Mouse (Mus musculus) heart, embryonic 10.5 days (tissue): Measurements from ENCODE around the gene Tomt. TPM values are rescaled to one million over a fixed set of nuclear protein-coding genes. Genes with fewer than 3 reads are reported as not detected.

Source experiments
- DNase-seq: peaks from one replicate; pipeline ENCODE4 v3.0.0-alpha.2; 2017; ENCODE audit warnings: low spot score
- H3K27ac ChIP-seq: fragments of 300-500 bp; sonication (generic); 2 replicates; pipeline ENCODE4 v1.5.1; 2016; ENCODE audit warnings: mild to moderate bottlenecking
- H3K27me3 ChIP-seq: fragments of 300-500 bp; sonication (generic); 2 replicates; pipeline ENCODE4 v1.6.1; 2016; ENCODE audit warnings: mild to moderate bottlenecking; ENCODE audit not compliant: poor library complexity, insufficient read depth, severe bottlenecking
- H3K36me3 ChIP-seq: fragments of 300-500 bp; sonication (generic); 2 replicates; pipeline ENCODE4 v1.6.1; 2016; ENCODE audit warnings: mild to moderate bottlenecking, moderate library complexity
- H3K4me1 ChIP-seq: fragments of 300-500 bp; sonication (generic); 2 replicates; pipeline ENCODE4 v1.6.1; 2016; ENCODE audit warnings: mild to moderate bottlenecking
- H3K4me3 ChIP-seq: fragments of 300-500 bp; sonication (generic); 2 replicates; pipeline ENCODE4 v1.5.1; 2016; ENCODE audit warnings: mild to moderate bottlenecking, moderate library complexity
- H3K9me3 ChIP-seq: fragments of 300-500 bp; sonication (generic); 2 replicates; pipeline ENCODE4 v1.6.1; 2016; ENCODE audit warnings: mild to moderate bottlenecking, moderate library complexity
- WGBS: fragments of 180-500 bp; shearing (Covaris S2); methylation state at CpG from one replicate; pipeline ENCODE4 v1.1.7; 2016; 5-methylcytosine and 5-hydroxymethylcytosine counted together
- polyA plus RNA-seq: library from polyadenylated mRNA; unstranded; fragments of >200 nt; fragmentation: Nextera tagmentation; extraction: Ambion mirVana; gene quantifications from 2 replicates; pipeline ENCODE4 v1.2.1, GENCODE M21; 2016

Gene Tomt
- polyA plus RNA-seq, 1 experiment from 2014 or later = 0.41 TPM

DNA sequence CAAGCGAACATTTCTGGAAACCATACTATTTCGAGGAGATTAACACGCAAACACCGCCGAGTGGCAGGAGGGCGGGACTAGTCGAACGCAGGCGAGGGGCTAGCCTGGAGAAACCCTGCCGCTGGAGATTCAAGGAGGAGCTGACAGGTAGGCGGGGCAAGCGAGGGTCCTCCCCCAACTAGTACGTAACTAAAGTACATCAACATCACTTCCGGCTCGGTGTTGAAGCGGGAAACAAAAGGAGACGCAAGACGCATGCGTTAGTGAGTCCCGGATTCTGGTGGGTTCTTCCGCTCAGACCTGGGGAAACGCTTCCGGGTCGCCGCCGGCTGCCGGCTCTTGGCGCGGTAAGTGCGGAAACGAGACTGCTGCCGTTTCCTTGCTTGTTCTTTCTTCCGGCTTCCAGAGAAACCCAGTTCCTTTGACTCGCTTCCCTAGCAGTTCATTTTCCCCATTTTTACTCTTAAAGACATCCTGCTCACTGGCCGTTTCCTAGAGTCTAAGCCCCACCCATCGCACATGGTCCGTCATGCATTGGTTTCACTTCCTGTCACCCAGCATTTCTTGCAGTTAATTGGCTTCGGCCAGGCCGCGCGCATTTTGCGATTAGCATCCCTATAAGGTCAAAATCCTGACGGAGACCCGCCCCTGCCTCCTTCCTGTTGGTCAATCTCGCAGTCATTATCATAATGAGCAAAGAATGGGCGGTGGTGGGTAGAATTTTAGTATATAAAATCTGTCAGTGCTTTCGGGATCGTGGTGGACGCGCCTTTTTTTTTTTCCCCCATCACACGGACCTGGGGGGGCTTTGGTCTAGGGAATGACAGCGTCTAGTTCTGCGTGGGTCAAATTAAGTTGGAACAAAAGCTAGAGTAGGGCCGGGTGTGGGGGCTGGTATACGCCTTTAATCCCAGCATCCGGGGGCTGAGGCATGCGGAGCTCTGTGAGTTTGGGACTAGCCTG lies 9.8 kb downstream of the Tomt start:
- Histone ChIP-seq H3K27ac (peak overlapping the region; percentile 90), H3K27me3 (no peaks in the 10 kb centered on the region), H3K4me3 (peak overlapping the region; percentile 66), H3K9me3 (no peaks in the 10 kb centered on the region), H3K4me1 (0 out of 2 replicates have a peak, but pooled peaks cover 4% of the 10 kb centered on the region), H3K36me3 (peaks cover 20% of the 10 kb centered on the region)
- DNase-seq = peak; percentile 99
- WGBS = under 1% methylated on average over 57 of the region's 57 CpGs

DNA sequence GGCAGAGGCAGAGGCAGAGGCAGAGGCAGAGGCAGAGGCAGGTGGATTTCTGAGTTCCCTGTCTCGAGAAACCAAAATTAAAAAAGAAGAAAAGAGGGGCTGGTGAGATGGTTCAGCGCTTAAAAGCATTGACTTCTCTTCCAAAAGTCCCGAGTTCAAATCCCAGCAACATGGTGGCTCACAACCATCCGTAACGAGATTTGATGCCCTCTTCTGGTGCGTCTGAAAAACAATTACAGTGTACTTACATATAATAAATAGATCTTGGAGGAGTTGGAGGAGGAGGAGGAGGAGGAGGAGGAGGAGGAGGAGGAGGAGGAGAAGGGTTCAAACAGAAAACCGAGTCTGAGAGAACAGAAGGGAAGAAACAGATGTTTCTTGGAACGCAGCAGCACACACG lies 10.5 kb downstream of the Tomt start:
- DNase-seq = no peak
- H3K9me3 ChIP-seq = no peaks in the 10 kb centered on the region
- peaks cover 13% of the 10 kb centered on the region for H3K36me3 ChIP-seq
- H3K4me3 ChIP-seq = peak overlapping the region; percentile 66
- 0 out of 2 replicates have a peak, but pooled peaks cover 4% of the 10 kb centered on the region for H3K4me1 ChIP-seq
- WGBS = 38% methylated on average over 9 of the region's 9 CpGs
- H3K27ac ChIP-seq = peak overlapping the region; percentile 90
- no peaks in the 10 kb centered on the region for H3K27me3 ChIP-seq

DNA sequence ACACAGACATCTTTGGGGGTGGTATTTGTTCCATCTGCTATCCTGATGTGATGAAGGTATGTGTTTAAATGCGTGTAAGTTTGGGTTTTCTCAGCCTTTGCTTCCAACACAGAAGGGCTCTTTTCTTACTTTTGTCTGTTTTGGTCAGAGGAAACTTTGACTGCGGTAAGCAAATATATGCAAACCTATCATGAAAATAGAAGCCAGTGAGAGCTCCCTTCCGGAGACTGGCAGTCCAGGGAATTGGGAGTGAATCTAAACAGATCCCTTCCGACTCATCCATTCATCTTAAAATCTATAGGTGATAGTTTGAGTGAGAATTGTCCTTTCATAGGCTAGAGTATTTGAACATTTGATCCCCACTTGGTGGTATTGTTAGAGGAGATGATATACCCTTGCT lies 17.7 kb downstream of the Tomt start:
- 0 out of 2 replicates have a peak, but pooled peaks cover 5% of the 10 kb centered on the region for H3K4me1 ChIP-seq
- H3K27ac ChIP-seq = no peak overlapping the region
- H3K4me3 ChIP-seq = no peak overlapping the region
- no peaks in the 10 kb centered on the region for H3K27me3 ChIP-seq
- no peaks in the 10 kb centered on the region for H3K9me3 ChIP-seq
- DNase-seq = no peak
- 77% methylated on average over 4 of the region's 4 CpGs for WGBS
- H3K36me3 ChIP-seq = no peaks in the 10 kb centered on the region

DNA sequence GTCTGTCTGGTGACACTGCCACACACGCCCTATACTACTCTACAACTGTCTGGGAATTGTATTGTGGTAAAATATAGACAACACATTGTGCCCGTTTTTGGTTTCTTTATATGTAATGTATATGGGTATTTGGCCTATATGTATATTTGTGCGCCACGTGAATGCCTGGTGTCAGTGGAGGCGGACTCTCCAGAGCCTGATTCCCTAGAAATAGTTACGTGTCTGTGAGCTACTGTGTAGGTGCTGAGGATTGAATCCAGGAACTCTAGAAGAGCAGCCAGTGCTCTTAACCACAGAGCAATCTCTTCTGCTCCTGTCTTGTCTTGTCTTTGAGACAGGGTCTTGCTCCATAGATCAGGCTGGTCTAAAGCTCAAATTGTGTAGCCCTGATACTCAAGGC lies 19.9 kb downstream of the Tomt start:
- H3K36me3 ChIP-seq = no peaks in the 10 kb centered on the region
- H3K27ac ChIP-seq = no peak overlapping the region
- 76% methylated on average over 6 of the region's 6 CpGs for WGBS
- H3K27me3 ChIP-seq = no peaks in the 10 kb centered on the region
- 0 out of 2 replicates have a peak, but pooled peaks cover 5% of the 10 kb centered on the region for H3K4me1 ChIP-seq
- H3K9me3 ChIP-seq = no peaks in the 10 kb centered on the region
- H3K4me3 ChIP-seq = no peak overlapping the region
- DNase-seq = no peak

DNA sequence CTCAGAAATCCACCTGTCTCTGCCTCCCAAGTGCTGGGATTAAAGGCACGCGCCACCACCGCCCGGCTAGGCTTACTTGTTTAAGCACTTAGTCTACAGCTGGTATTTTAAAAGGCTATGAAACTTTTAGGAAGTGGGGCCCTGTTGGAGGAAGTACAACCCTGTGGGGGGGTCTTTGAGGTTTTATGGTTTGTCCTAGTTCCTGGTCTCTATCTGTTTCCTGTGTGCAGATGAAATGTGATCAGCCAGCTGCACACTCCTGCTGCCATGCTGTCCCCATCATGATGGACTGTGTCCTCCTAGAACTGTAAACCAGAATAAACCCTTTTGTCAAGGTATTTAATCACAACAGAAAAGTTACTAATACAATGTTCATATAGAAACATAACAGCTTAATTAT lies 22.0 kb downstream of the Tomt start:
- Histone ChIP-seq H3K4me3 (no peak overlapping the region), H3K9me3 (no peaks in the 10 kb centered on the region), H3K27me3 (no peaks in the 10 kb centered on the region), H3K36me3 (no peaks in the 10 kb centered on the region), H3K27ac (no peak overlapping the region), H3K4me1 (0 out of 2 replicates have a peak, but pooled peaks cover 5% of the 10 kb centered on the region)
- DNase-seq = no peak
- 90% methylated on average over 4 of the region's 4 CpGs for WGBS

DNA sequence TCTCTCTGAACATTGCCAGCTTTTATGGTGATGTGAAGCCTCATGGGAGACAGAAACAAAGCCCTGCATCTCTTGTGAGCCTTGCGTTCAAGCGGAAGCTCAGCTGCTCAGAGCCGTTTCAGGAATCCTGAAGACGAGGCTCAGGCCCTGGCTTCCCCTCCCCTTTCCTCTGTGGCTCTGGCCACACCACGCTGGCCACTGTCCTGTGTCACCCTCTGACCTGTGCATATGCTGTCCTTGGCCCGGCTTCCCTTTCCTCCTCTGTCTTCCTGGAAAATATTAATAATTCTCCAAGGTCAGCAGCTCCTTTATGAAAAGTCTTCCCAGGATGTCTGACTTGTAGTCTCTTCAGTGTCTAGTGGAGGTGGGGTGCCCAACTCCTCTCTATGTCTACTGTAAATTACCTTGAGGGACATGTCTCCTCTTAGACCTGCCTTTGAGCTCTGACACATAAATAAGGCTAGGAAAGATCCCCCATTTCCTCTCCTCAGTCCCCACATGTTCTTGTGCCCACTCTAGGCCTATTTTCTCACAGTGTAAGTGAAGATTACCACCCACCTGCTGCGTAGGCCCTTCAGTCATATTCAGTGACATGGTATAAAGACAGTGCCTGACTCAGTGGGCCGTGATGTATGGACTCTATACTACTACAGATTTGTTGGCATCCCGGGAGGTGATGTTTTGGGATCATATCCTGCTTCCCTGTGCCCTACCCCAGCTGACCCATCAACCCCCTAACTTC lies 23.6 kb downstream of the Tomt start:
- DNase-seq = no peak
- H3K27ac ChIP-seq = no peak overlapping the region
- H3K4me3 ChIP-seq = no peak overlapping the region
- H3K4me1 ChIP-seq = 0 out of 2 replicates have a peak, but pooled peaks cover 5% of the 10 kb centered on the region
- H3K9me3 ChIP-seq = no peaks in the 10 kb centered on the region
- no peaks in the 10 kb centered on the region for H3K36me3 ChIP-seq
- whole genome bisulfite sequencing = 63% methylated on average over 9 of the region's 9 CpGs
- H3K27me3 ChIP-seq = no peaks in the 10 kb centered on the region

DNA sequence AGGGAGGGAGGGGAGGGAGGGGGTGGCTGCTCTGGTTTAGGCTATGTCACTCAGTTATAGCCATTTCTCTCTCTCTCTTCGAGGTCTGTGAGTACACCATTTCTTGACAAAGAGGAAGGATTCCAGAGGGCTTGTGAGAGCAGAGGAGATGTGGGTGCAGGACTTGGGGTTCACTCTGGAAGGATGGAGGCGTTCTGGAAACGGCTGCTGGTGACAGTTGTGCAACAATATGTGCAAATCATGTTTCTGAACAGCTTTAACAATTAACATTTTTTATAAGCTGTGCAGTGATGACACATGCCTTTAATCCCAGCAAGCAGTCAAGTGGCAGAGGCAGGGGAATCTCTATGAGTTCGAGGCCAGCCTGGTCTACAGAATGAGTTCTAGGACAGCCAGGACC lies 25.3 kb downstream of the Tomt start:
- 78% methylated on average over 4 of the region's 4 CpGs for WGBS
- Histone ChIP-seq H3K9me3 (no peaks in the 10 kb centered on the region), H3K36me3 (no peaks in the 10 kb centered on the region), H3K27me3 (no peaks in the 10 kb centered on the region), H3K27ac (no peak overlapping the region), H3K4me1 (0 out of 2 replicates have a peak, but pooled peaks cover 3% of the 10 kb centered on the region), H3K4me3 (no peak overlapping the region)
- no peak for DNase-seq

DNA sequence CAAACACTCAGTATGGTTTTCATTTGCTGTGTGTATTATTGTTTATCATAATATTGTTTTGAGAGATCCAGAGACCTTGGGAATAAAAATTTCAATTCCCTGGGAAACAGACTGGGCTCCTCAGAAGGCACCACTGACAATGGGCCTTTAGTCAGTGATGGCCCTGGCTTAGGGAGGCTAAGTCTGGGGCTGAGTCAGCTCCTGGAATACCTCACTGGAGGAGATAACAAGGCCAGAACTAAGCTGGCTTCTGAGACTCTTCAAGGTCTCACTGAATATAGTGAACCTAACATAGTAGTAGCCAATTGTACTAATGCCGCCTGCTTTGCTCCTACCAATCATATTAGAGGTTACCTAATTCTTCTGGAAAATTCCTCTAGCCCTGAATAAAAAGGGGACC lies 30.2 kb downstream of the Tomt start:
- 91% methylated on average over 1 of the region's 1 CpGs for WGBS
- Histone ChIP-seq H3K36me3 (no peaks in the 10 kb centered on the region), H3K9me3 (no peaks in the 10 kb centered on the region), H3K27ac (no peak overlapping the region), H3K4me3 (no peak overlapping the region), H3K27me3 (no peaks in the 10 kb centered on the region), H3K4me1 (peaks cover 12% of the 10 kb centered on the region)
- no peak for DNase-seq

DNA sequence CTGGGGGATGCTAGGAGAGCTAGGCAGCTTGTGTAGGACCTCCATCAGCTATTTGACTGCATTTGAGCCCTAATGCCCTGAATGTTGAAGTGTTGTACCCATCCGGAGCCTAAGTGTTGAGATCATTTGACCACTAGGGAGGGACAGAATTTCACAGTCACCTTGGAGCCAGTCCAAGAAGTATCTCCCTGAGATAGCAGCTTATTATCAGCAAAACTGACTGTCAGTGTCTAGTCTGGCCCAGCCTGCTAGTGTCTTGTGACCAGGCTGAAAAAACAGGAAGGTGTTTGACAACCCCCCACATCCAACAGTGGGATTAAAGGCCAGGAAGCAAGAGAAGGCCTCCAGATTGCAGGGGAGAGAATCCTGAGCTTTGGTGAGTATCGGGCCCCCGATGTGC lies 34.9 kb downstream of the Tomt start:
- H3K4me3 ChIP-seq = no peak overlapping the region
- 34% methylated on average over 3 of the region's 3 CpGs for WGBS
- no peak for DNase-seq
- H3K27me3 ChIP-seq = no peaks in the 10 kb centered on the region
- H3K27ac ChIP-seq = peak overlapping the region; percentile 59
- peaks cover 24% of the 10 kb centered on the region for H3K4me1 ChIP-seq
- H3K9me3 ChIP-seq = no peaks in the 10 kb centered on the region
- no peaks in the 10 kb centered on the region for H3K36me3 ChIP-seq

DNA sequence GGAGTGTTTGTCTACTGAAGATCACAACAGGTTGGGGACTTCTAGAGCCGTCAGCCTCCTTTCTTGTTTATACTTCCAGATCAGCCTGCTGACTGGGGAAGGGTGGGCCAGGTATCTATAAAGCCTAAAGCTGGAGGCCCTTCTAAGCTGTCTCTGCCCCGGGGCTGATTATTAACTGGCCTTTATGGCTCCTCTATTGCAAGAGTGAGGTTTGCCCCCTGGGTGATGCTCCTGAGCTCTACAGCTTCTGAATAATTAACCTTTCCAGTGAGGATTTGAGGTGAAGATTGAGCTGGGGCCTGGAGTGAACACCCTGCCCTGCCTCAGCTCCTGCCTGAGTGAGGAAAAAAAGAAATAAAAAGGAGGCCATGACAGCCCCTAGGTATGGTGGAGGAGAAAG lies 35.5 kb downstream of the Tomt start, which contains the start of gene Folr1:
Folr1 (minus strand) TSS at position 160 of the 400 bp plus-strand sequence.
- Histone ChIP-seq H3K4me3 (no peak within 1 kb of the TSS), H3K27me3 (no peaks in the 10 kb centered on the region), H3K4me1 (peaks cover 24% of the 10 kb centered on the region), H3K9me3 (no peaks in the 10 kb centered on the region), H3K36me3 (no peaks in the 10 kb centered on the region), H3K27ac (peak within 1 kb of the TSS; percentile 59)
- DNase-seq = no peak
- 80% methylated on average over 2 of the region's 2 CpGs for WGBS

DNA sequence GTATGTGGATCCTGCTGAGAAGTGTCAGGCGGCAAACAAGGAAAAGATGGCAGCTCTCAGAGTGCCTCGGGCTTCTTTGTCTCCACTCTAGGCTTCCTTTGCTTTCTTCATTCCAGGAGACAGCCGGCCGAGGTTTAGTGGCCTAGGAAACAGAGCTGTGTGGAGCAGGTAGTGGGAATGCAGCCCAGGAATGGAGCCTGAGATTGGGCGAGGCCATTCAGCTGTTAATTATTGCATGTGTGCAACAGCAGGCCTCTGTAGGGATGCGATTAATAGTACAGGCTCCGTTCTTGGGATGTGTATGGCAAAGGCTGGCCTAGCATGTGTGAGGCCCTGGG lies 37.0 kb downstream of the Tomt start:
- H3K9me3 ChIP-seq = no peaks in the 10 kb centered on the region
- no peak overlapping the region for H3K27ac ChIP-seq
- peaks cover 24% of the 10 kb centered on the region for H3K4me1 ChIP-seq
- DNase-seq = no peak
- WGBS = 65% methylated on average over 7 of the region's 7 CpGs
- no peaks in the 10 kb centered on the region for H3K36me3 ChIP-seq
- no peaks in the 10 kb centered on the region for H3K27me3 ChIP-seq
- no peak overlapping the region for H3K4me3 ChIP-seq

DNA sequence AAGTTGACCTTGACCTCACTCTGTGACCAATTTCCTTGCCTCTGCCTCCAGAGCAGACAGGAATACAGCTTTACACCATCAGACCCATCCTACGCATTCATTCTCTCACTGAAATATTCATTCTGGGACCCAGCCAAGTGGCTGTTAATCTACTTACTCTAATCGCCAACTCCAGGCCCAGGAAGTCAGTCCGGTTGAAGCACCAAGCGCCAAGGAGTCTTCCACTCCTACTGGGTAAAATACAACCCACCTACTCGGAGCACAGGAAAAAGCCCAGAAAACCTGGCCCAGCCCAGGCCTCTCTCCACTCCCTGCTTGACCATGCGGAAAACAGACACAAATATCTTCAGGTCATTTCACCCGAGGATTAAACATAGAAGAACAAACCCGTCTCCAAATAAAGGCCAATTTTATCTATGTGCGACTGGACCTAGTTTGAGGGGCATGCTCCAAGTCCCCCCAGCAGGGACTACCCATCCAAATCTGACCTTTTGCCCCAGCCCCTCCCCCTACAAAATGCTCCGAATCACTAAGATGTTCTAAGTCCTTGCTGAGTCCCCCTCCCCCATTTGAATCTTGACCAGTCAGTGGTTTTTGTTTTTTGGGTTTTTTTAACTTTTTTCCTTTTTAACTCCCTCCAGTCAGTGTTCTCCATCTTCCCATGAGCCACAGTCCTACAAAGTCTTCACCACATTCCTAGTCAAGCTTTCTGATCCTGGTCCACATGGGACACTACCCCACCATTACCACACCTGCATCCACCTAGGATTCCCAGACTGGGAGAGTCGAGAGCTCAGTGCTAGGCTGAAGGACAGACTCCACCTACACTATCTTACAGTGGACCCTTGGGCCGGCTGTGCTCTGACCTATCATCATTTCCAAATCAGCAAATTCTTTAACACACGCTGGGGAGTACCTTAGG lies 37.7 kb downstream of the Tomt start:
- Histone ChIP-seq H3K36me3 (no peaks in the 10 kb centered on the region), H3K4me1 (peaks cover 24% of the 10 kb centered on the region), H3K27ac (peak overlapping the region; percentile 36; the same call in 1 of the 2 replicates), H3K4me3 (no peak overlapping the region), H3K27me3 (no peaks in the 10 kb centered on the region), H3K9me3 (no peaks in the 10 kb centered on the region)
- no peak for DNase-seq
- 70% methylated on average over 13 of the region's 13 CpGs for WGBS
